Mouse (Mus musculus): ENCODE results near the gene Hist2h4.

GRCm38 (mm10) chr3:96231758-96232120, 31.4 kb downstream of the Hist2h4 start:
- TF ChIP-seq POLR2A (IDR thresholded peaks at IDR 0.05; ENCODE audit: control insufficient read depth, extremely low read depth, insufficient read depth, low read length, poor library complexity): no peak
- no peak for TF ChIP-seq CTCF (IDR thresholded peaks at IDR 0.05; ENCODE audit: borderline replicate concordance, control insufficient read depth, extremely low read depth, insufficient read depth, low read length, poor library complexity)

Measured in thymus, adult 2 months (tissue).